Mouse (Mus musculus) embryonic stem cell, embryonic (primary cell): Measurements from ENCODE around the gene Zpr1.

Experiments used
- CTCF ChIA-PET, 4 experiments: fragments of 300-600 bp in 2 of 4; fragments of 350-600 bp in 2 of 4; sonication (Branson Sonifier 250); formaldehyde crosslinking; loops; one replicate each; lab custom pipeline; 2022; ENCODE audit warnings: inconsistent platforms in 2 of 4; lab: Charles Lee
- POLR2A ChIA-PET, 4 experiments: fragments of 300-600 bp in 2 of 4; fragments of 350-600 bp in 2 of 4; sonication (Branson Sonifier 250); formaldehyde crosslinking; loops; one replicate each; lab custom pipeline; 2022; ENCODE audit warnings: antibody characterized with exemption in 4 of 4, inconsistent platforms in 1 of 4; lab: Charles Lee

Zpr1 gene

GRCm38 (mm10) chr9:46330586-46330895 is 57.7 kb downstream of the Zpr1 start:
- ChIA-PET CTCF (interaction anchor here (0.5 to 6.2 kb wide), 34 partner anchors 8 to 839 kb away, joined by 3 to 38 read pairs (median 4); partner anchors contain the start of genes 4931429L15Rik (in 1 of the 4) and Sidt2 (in 1 of the 4)), POLR2A (interaction anchor here in 3 of 4 experiments (0.6 to 3.1 kb wide), 24 partner anchors 8 to 568 kb away, joined by 3 to 11 read pairs (median 3); partner anchors contain the start of genes Bud13 (in 2 of the 3) and Sidt2 (in 1 of the 3))

- ChIA-PET CTCF (interaction anchor here in 2 of 4 experiments (0.8 to 2.9 kb wide), 3 partner anchors 29 to 101 kb away, joined by 3 to 17 read pairs (median 5); no protein-coding TSS in a partner anchor), POLR2A (interaction anchor here in 2 of 4 experiments (0.8 to 1.2 kb wide), 3 partner anchors 17 to 24 kb away, joined by 3 to 4 read pairs (median 3); no protein-coding TSS in a partner anchor)
Observed at GRCm38 (mm10) chr9:46331301-46331700, 58.4 kb downstream of the Zpr1 start.
